Mouse (Mus musculus) hindbrain, embryonic 14.5 days (tissue): ENCODE results near the gene Prkar1a. TPM values are rescaled to one million over a fixed set of nuclear protein-coding genes. Genes with fewer than 3 reads are reported as not detected.

ENCODE experiments used
- ATAC-seq: fragments of 200-750 bp; cut with Nextera tagmentation; 2 replicates; pipeline ENCODE4 v1.8.0; 2017; ENCODE audit warnings: moderate number of reproducible peaks, mild to moderate bottlenecking, moderate TSS enrichment, moderate library complexity; ENCODE audit not compliant: low FRiP score
- DNase-seq: peaks from one replicate; pipeline ENCODE4 v3.0.0-alpha.2; 2015; ENCODE audit warnings: low spot score
- H3K27ac ChIP-seq: fragments of 300-500 bp; sonication (generic); 2 replicates; pipeline ENCODE4 v1.5.1; 2014; ENCODE audit warnings: mild to moderate bottlenecking, moderate library complexity
- H3K27me3 ChIP-seq: fragments of 300-500 bp; sonication (generic); 2 replicates; pipeline ENCODE4 v1.6.1; 2014; ENCODE audit warnings: mild to moderate bottlenecking, low read length, mixed read lengths; ENCODE audit not compliant: control insufficient read depth, insufficient read depth
- H3K36me3 ChIP-seq: fragments of 300-500 bp; sonication (generic); replicated peaks from 2 replicates; pipeline ENCODE4 v1.6.1; 2014; ENCODE audit not compliant: control insufficient read depth, insufficient read depth
- H3K4me1 ChIP-seq: fragments of 300-500 bp; sonication (generic); replicated peaks from 2 replicates; pipeline ENCODE4 v1.6.1; 2014; ENCODE audit warnings: antibody characterized with exemption, low read length, mixed read lengths; ENCODE audit not compliant: control insufficient read depth, insufficient read depth
- H3K4me2 ChIP-seq: fragments of 300-500 bp; sonication (generic); replicated peaks from 2 replicates; pipeline ENCODE4 v1.6.1; 2014; ENCODE audit warnings: mild to moderate bottlenecking, moderate library complexity
- H3K4me3 ChIP-seq: fragments of 300-500 bp; sonication (generic); replicated peaks from 2 replicates; pipeline ENCODE4 v1.5.1; 2014; ENCODE audit warnings: mild to moderate bottlenecking, low read length
- H3K9ac ChIP-seq: fragments of 300-500 bp; sonication (generic); 2 replicates; pipeline ENCODE4 v1.6.1; 2014
- H3K9me3 ChIP-seq: fragments of 300-500 bp; sonication (generic); 2 replicates; pipeline ENCODE4 v1.6.1; 2016; ENCODE audit warnings: low read length; ENCODE audit not compliant: control insufficient read depth
- WGBS: fragments of 180-500 bp; shearing (Covaris S2); extraction: QIAGEN DNeasy Blood & Tissue Kit; methylation state at CpG from one replicate; pipeline ENCODE4 v1.1.7; 2014; 5-methylcytosine and 5-hydroxymethylcytosine counted together
- polyA plus RNA-seq: library from polyadenylated mRNA; unstranded; fragments of >200 nt; fragmentation: Nextera tagmentation; extraction: Ambion mirVana; gene quantifications from 2 replicates; pipeline ENCODE4 v1.2.1, GENCODE M21; 2014

Prkar1a gene
- polyA plus RNA-seq, 1 experiment from 2014 or later: 515 TPM

GRCm38 (mm10) chr11:109634928-109635327 lies 14.3 kb upstream of the Prkar1a start:
- Histone ChIP-seq H3K27me3 (no peaks in the 10 kb centered on the region), H3K4me3 (no peak overlapping the region), H3K4me1 (no peaks in the 10 kb centered on the region), H3K9me3 (no peaks in the 10 kb centered on the region), H3K27ac (no peak overlapping the region), H3K4me2 (no peak overlapping the region), H3K9ac (no peak overlapping the region), H3K36me3 (no peaks in the 10 kb centered on the region)
- ATAC-seq (no peak), DNase-seq (no peak)
- WGBS: 90% methylated on average over 9 of the region's 9 CpGs

- Histone ChIP-seq H3K9ac (no peak overlapping the region), H3K9me3 (no peaks in the 10 kb centered on the region), H3K27me3 (no peaks in the 10 kb centered on the region), H3K4me1 (no peaks in the 10 kb centered on the region), H3K36me3 (no peaks in the 10 kb centered on the region), H3K27ac (no peak overlapping the region), H3K4me3 (no peak overlapping the region), H3K4me2 (no peak overlapping the region)
- DNase-seq (no peak), ATAC-seq (no peak)
- WGBS: 58% methylated on average over 6 of the region's 6 CpGs
These were observed 13.3 kb upstream of the Prkar1a start for GRCm38 (mm10) chr11:109635871-109636395.

GRCm38 (mm10) chr11:109641498-109642222 lies 7.5 kb upstream of the Prkar1a start:
- Histone ChIP-seq H3K27ac (no peak overlapping the region), H3K4me2 (no peak overlapping the region), H3K4me1 (no peaks in the 10 kb centered on the region), H3K36me3 (no peaks in the 10 kb centered on the region), H3K9me3 (no peaks in the 10 kb centered on the region), H3K4me3 (no peak overlapping the region), H3K9ac (no peak overlapping the region), H3K27me3 (no peaks in the 10 kb centered on the region)
- ATAC-seq (no peak), DNase-seq (no peak)
- 77% methylated on average over 5 of the region's 5 CpGs for WGBS

- peak overlapping the region; percentile 86 for H3K4me2 ChIP-seq
- DNase-seq (peak; percentile 48), ATAC-seq (no peak)
- H3K36me3 ChIP-seq: no peaks in the 10 kb centered on the region
- H3K27ac ChIP-seq: peak overlapping the region; percentile 97
- H3K4me1 ChIP-seq: peaks cover 34% of the 10 kb centered on the region
- WGBS: 40% methylated on average over 7 of the region's 7 CpGs
- peak overlapping the region; percentile 96 for H3K9ac ChIP-seq
- no peaks in the 10 kb centered on the region for H3K9me3 ChIP-seq
- H3K4me3 ChIP-seq: 0 out of 2 replicates have a peak overlapping the region, but pooled peaks have one; percentile 96
- no peaks in the 10 kb centered on the region for H3K27me3 ChIP-seq
These were observed 695 bp upstream of the Prkar1a start for GRCm38 (mm10) chr11:109648510-109648909.

- peaks cover 35% of the 10 kb centered on the region for H3K4me1 ChIP-seq
- peak overlapping the region; percentile 97 for H3K27ac ChIP-seq
- peak overlapping the region; percentile 96 for H3K9ac ChIP-seq
- peak overlapping the region; percentile 86 for H3K4me2 ChIP-seq
- peaks cover 16% of the 10 kb centered on the region for H3K36me3 ChIP-seq
- H3K4me3 ChIP-seq: peak overlapping the region; percentile 96
- peak; percentile 85 for ATAC-seq
- peak; percentile 78 for DNase-seq
- 1% methylated on average over 31 of the region's 31 CpGs for WGBS
- no peaks in the 10 kb centered on the region for H3K27me3 ChIP-seq
- H3K9me3 ChIP-seq: no peaks in the 10 kb centered on the region
These were observed 933 bp downstream of the Prkar1a start for GRCm38 (mm10) chr11:109649975-109650701.

GRCm38 (mm10) chr11:109650788-109651565 lies 1.8 kb downstream of the Prkar1a start:
- H3K4me2 ChIP-seq: peak overlapping the region; percentile 86
- no peaks in the 10 kb centered on the region for H3K27me3 ChIP-seq
- H3K9ac ChIP-seq: peak overlapping the region; percentile 96
- peaks cover 24% of the 10 kb centered on the region for H3K36me3 ChIP-seq
- no peaks in the 10 kb centered on the region for H3K9me3 ChIP-seq
- peak overlapping the region; percentile 97 for H3K27ac ChIP-seq
- H3K4me3 ChIP-seq: peak overlapping the region; percentile 96
- WGBS: 0% methylated on average over 39 of the region's 90 CpGs
- peaks cover 35% of the 10 kb centered on the region for H3K4me1 ChIP-seq
- DNase-seq (peak; percentile 98), ATAC-seq (peak; percentile 94)

- H3K4me3 ChIP-seq: peak overlapping the region; percentile 96
- H3K36me3 ChIP-seq: peaks cover 30% of the 10 kb centered on the region
- H3K27me3 ChIP-seq: no peaks in the 10 kb centered on the region
- peak overlapping the region; percentile 97 for H3K27ac ChIP-seq
- under 1% methylated on average over 21 of the region's 21 CpGs for WGBS
- ATAC-seq: no peak
- peak overlapping the region; percentile 86 for H3K4me2 ChIP-seq
- peaks cover 35% of the 10 kb centered on the region for H3K4me1 ChIP-seq
- peak overlapping the region; percentile 96 for H3K9ac ChIP-seq
- DNase-seq: no peak
- no peaks in the 10 kb centered on the region for H3K9me3 ChIP-seq
These were observed 2.4 kb downstream of the Prkar1a start for GRCm38 (mm10) chr11:109651566-109652024.

- H3K4me1 ChIP-seq: peaks cover 35% of the 10 kb centered on the region
These were observed 3.3 kb downstream of the Prkar1a start for GRCm38 (mm10) chr11:109652505-109652904.

More at GRCm38 (mm10) chr11:109652505-109652904, 3.3 kb downstream of the Prkar1a start:
- peak overlapping the region; percentile 96 for H3K4me3 ChIP-seq
- DNase-seq: no peak
- peak overlapping the region; percentile 86 for H3K4me2 ChIP-seq
- no peaks in the 10 kb centered on the region for H3K27me3 ChIP-seq
- H3K9ac ChIP-seq: peak overlapping the region; percentile 96
- H3K27ac ChIP-seq: no peak overlapping the region
- H3K9me3 ChIP-seq: no peaks in the 10 kb centered on the region
- ATAC-seq: no peak
- peaks cover 38% of the 10 kb centered on the region for H3K36me3 ChIP-seq
- WGBS: 58% methylated on average over 6 of the region's 6 CpGs
